Mouse (Mus musculus) yolk sac, embryonic 10.5 days (tissue): ENCODE data around the gene Ccdc28b.

Source experiments
- DNase-seq: peaks from one replicate; pipeline ENCODE4 v3.0.0-alpha.2; 2017; ENCODE audit warnings: low spot score

The Ccdc28b gene

GRCm38 (mm10) chr4:129584884-129585608 is 38.7 kb downstream of the Ccdc28b start:
- peak; percentile 78 for DNase-seq

- no peak for DNase-seq
These were observed 39.4 kb downstream of the Ccdc28b start for GRCm38 (mm10) chr4:129584370-129584769.

- no peak for DNase-seq
These were observed 41.5 kb downstream of the Ccdc28b start for GRCm38 (mm10) chr4:129582251-129582650.

GRCm38 (mm10) chr4:129580347-129580746 is 43.4 kb downstream of the Ccdc28b start:
- DNase-seq, result no peak

- no peak for DNase-seq
These were observed 45.3 kb downstream of the Ccdc28b start, which contains the start of gene Fam167b for GRCm38 (mm10) chr4:129578466-129578865. Gene Fam167b, minus strand, starts transcription at chr4:129578549.

- DNase-seq, result no peak
These were observed 46.1 kb downstream of the Ccdc28b start for GRCm38 (mm10) chr4:129577688-129578087.

GRCm38 (mm10) chr4:129576863-129577491 is 46.8 kb downstream of the Ccdc28b start:
- DNase-seq, result no peak

GRCm38 (mm10) chr4:129575171-129575844 is 48.4 kb downstream of the Ccdc28b start:
- DNase-seq, result no peak

GRCm38 (mm10) chr4:129573430-129573829 is 50.3 kb downstream of the Ccdc28b start, which contains the start of gene Lck:
Gene Lck, minus strand, starts transcription at chr4:129573641.
- DNase-seq, result no peak

GRCm38 (mm10) chr4:129573093-129573370 is 50.7 kb downstream of the Ccdc28b start:
- DNase-seq, result no peak

GRCm38 (mm10) chr4:129572236-129573092 is 51.3 kb downstream of the Ccdc28b start:
- no peak for DNase-seq

- no peak for DNase-seq
These were observed 52.1 kb downstream of the Ccdc28b start for GRCm38 (mm10) chr4:129571551-129572084.

GRCm38 (mm10) chr4:129570028-129570427 is 53.7 kb downstream of the Ccdc28b start:
- DNase-seq, result no peak
